Mouse (Mus musculus): ENCODE measurements around the gene Agap3. TPM values are rescaled to one million over a fixed set of nuclear protein-coding genes. Genes with fewer than 3 reads are reported as not detected.

Agap3 gene
- polyA plus RNA-seq, 1 experiment from 2014 or later, result 18.6 TPM

DNA sequence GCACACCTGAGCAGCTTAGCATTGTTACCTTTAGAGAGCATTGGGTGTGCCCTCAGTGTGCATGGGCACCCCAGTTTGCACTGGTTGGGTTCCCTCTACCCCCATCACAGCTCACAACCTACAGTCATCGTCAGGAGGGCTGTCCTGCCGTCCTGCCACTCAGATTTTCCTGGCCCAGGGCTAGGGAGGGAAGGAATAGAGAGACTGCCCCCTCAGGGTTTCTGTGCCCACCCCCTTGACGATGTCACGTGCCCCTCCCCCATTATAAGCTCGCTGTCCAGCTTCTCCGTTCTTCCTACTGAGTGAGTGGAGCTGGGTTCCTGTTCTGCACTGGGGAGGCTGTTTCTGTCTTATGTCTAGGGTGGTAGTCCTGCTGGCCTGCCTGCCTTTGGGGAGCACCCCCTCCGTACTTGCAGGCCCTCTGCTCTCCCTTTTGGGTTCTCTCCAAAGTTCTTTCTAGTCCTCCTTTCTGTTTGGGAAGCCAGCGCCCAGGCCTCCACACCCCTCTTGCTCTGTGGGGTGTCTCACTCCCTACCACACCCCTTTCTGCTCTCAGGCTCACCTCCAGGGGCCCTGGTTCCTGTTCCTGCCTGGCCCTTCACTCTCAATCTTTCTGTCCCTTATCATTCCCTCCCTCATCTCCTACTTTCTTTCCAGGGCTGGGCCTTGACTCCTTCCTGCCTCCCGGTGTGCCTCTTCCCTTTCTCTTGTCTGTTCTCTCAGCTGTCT, 25.3 kb upstream of the Agap3 start:
- ATAC-seq (ENCODE audit: low read depth), result no peak
- Histone ChIP-seq H3K27me3 (ENCODE audit: control insufficient read depth, insufficient read depth, low read depth, low read length) (no peaks in the 10 kb centered on the region), H3K9ac (ENCODE audit: low read length) (peak overlapping the region; percentile 72), H3K4me2 (ENCODE audit: low read depth, low read length) (peak overlapping the region; percentile 84), H3K36me3 (ENCODE audit: control insufficient read depth, insufficient read depth, low read length) (peaks cover 19% of the 10 kb centered on the region), H3K4me1 (replicated peaks; ENCODE audit: control insufficient read depth, insufficient read depth, low read length) (peaks cover 30% of the 10 kb centered on the region), H3K9me3 (ENCODE audit: control insufficient read depth, low read length) (no peaks in the 10 kb centered on the region), H3K27ac (ENCODE audit: low read length) (peak overlapping the region; percentile 58), H3K4me3 (ENCODE audit: low read length) (peak overlapping the region; percentile 59)
- 13% methylated on average over 9 of the region's 9 CpGs for WGBS

DNA sequence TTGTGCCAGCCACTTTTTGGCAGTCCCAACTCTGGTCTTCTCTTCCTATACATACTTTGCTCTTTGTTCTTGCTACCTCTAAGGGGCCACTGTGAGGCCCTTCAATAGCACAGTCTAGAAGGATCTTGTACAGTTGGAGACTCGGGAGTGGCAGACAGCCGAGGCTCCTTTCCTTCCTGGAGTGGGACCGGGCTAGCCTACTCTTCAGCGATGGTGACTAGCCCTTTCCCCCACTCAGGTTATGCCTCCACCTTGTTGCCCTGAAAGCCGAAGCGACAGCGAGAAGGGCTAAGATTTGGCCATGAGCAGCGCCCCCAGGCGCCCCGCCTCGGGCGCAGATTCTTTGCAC, 24.7 kb upstream of the Agap3 start:
- Histone ChIP-seq H3K27me3 (ENCODE audit: control insufficient read depth, insufficient read depth, low read depth, low read length) (no peaks in the 10 kb centered on the region), H3K9ac (ENCODE audit: low read length) (peak overlapping the region; percentile 43), H3K4me2 (ENCODE audit: low read depth, low read length) (peak overlapping the region; percentile 84), H3K36me3 (ENCODE audit: control insufficient read depth, insufficient read depth, low read length) (peaks cover 24% of the 10 kb centered on the region), H3K4me1 (replicated peaks; ENCODE audit: control insufficient read depth, insufficient read depth, low read length) (peaks cover 30% of the 10 kb centered on the region), H3K4me3 (ENCODE audit: low read length) (peak overlapping the region; percentile 17; the same call in 1 of the 2 replicates), H3K27ac (ENCODE audit: low read length) (peak overlapping the region; percentile 58), H3K9me3 (ENCODE audit: control insufficient read depth, low read length) (no peaks in the 10 kb centered on the region)
- WGBS, result 33% methylated on average over 12 of the region's 12 CpGs
- ATAC-seq (ENCODE audit: low read depth), result no peak

DNA sequence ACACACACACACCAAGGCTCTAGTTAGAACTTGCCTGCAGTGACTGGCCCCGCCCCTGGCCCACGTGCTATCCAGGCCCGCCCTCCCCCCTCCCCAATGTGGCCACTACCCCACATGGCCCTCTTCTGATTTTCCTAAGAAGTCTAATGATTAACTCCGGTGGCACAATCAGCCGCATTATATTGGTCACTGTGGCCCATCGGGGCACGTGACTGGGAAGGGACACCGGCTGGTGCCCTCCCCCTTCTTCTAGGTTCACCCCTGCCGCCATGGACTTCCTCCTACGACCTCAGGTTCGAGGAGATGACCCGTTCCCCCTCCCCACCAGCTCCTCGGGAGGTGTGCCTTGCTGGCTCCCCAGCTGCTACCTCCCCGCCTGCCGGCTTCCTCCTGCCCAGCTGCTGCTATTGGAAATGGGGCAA, 24.0 kb upstream of the Agap3 start:
- Histone ChIP-seq H3K4me3 (ENCODE audit: low read length) (peak overlapping the region; percentile 32), H3K4me1 (replicated peaks; ENCODE audit: control insufficient read depth, insufficient read depth, low read length) (peaks cover 25% of the 10 kb centered on the region), H3K36me3 (ENCODE audit: control insufficient read depth, insufficient read depth, low read length) (peaks cover 31% of the 10 kb centered on the region), H3K9ac (ENCODE audit: low read length) (peak overlapping the region; percentile 34; the same call in 1 of the 2 replicates), H3K9me3 (ENCODE audit: control insufficient read depth, low read length) (no peaks in the 10 kb centered on the region), H3K4me2 (ENCODE audit: low read depth, low read length) (peak overlapping the region; percentile 84), H3K27ac (ENCODE audit: low read length) (peak overlapping the region; percentile 50; the same call in 1 of the 2 replicates), H3K27me3 (ENCODE audit: control insufficient read depth, insufficient read depth, low read depth, low read length) (no peaks in the 10 kb centered on the region)
- WGBS, result 16% methylated on average over 15 of the region's 15 CpGs
- 0 out of 2 replicates have a peak, but pooled peaks have one; percentile 0 for ATAC-seq (ENCODE audit: low read depth)

DNA sequence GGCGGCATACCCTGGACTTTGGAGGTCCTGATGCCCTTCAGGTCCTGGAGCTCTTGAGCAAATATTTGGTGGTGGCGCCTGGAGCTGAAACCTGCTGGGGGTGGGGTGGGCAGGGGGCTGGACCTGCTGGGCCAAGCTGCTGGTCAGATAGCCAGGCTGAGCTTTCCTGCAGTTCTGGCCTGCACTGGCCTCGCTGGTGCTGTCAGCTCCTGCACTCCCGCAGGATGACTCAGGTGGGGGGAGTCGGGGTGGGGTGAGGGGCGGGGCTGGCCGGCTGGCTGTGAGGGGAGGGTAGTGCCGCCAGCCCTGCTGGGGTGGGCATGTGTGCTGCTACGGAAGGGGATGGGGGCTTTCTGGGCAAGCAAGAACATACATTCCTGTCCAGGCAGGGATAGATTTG, 23.4 kb upstream of the Agap3 start:
- peak overlapping the region; percentile 32 for H3K4me3 ChIP-seq (ENCODE audit: low read length)
- no peak for ATAC-seq (ENCODE audit: low read depth)
- peak overlapping the region; percentile 34 for H3K9ac ChIP-seq (ENCODE audit: low read length)
- no peaks in the 10 kb centered on the region for H3K9me3 ChIP-seq (ENCODE audit: control insufficient read depth, low read length)
- H3K4me2 ChIP-seq (ENCODE audit: low read depth, low read length), result peak overlapping the region; percentile 84
- WGBS, result 28% methylated on average over 9 of the region's 9 CpGs
- H3K27ac ChIP-seq (ENCODE audit: low read length), result peak overlapping the region; percentile 50
- H3K4me1 ChIP-seq (replicated peaks; ENCODE audit: control insufficient read depth, insufficient read depth, low read length), result peaks cover 25% of the 10 kb centered on the region
- peaks cover 36% of the 10 kb centered on the region for H3K36me3 ChIP-seq (ENCODE audit: control insufficient read depth, insufficient read depth, low read length)
- H3K27me3 ChIP-seq (ENCODE audit: control insufficient read depth, insufficient read depth, low read depth, low read length), result no peaks in the 10 kb centered on the region

DNA sequence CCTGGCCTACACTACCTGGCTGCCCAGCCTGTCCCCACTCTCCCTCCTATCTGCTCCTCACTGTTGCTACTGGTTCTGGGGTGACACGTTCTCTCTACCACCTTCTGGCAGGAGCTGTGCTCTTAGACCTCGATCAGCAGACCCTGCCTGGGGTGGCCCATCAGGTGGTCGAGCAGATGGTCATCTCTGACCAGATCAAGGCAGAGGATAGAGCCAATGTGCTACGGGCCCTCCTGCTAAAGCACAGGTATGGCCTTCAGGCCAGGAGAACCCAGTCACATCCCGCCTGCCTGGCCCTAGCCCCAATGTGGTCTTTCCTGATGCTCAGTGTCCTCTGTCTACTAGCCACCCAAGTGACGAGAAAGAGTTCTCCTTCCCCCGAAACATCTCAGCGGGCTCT, 18.0 kb upstream of the Agap3 start:
- Histone ChIP-seq H3K4me1 (replicated peaks; ENCODE audit: control insufficient read depth, insufficient read depth, low read length) (no peaks in the 10 kb centered on the region; the same call in 1 of the 2 replicates), H3K9me3 (ENCODE audit: control insufficient read depth, low read length) (no peaks in the 10 kb centered on the region), H3K27me3 (ENCODE audit: control insufficient read depth, insufficient read depth, low read depth, low read length) (no peaks in the 10 kb centered on the region), H3K9ac (ENCODE audit: low read length) (no peak overlapping the region), H3K36me3 (ENCODE audit: control insufficient read depth, insufficient read depth, low read length) (peaks cover 75% of the 10 kb centered on the region), H3K27ac (ENCODE audit: low read length) (no peak overlapping the region), H3K4me3 (ENCODE audit: low read length) (no peak overlapping the region), H3K4me2 (ENCODE audit: low read depth, low read length) (no peak overlapping the region)
- 87% methylated on average over 8 of the region's 8 CpGs for WGBS
- ATAC-seq (ENCODE audit: low read depth), result no peak

DNA sequence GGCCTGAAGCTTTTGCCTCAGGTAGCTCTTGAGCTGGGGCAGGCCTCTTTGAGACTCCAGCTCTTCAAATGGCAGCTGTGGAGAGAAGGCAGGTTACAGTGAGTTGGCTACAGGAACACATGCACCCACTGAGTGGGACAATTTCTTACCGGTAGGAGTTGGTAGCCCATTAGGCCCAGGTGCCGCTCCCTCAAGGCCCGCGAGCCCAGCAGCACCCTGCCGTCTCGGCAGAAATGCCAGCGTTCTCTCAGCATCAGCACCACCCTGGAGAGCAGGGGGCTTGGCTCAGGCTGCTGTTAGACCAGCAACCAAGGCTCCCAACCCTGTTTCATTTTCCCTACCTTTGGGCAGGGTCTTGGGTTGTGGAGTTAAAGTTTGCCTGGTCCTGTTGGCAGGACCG, 10.8 kb upstream of the Agap3 start:
- Histone ChIP-seq H3K9ac (ENCODE audit: low read length) (no peak overlapping the region), H3K4me2 (ENCODE audit: low read depth, low read length) (no peak overlapping the region), H3K27me3 (ENCODE audit: control insufficient read depth, insufficient read depth, low read depth, low read length) (no peaks in the 10 kb centered on the region), H3K9me3 (ENCODE audit: control insufficient read depth, low read length) (no peaks in the 10 kb centered on the region), H3K27ac (ENCODE audit: low read length) (no peak overlapping the region), H3K4me3 (ENCODE audit: low read length) (no peak overlapping the region), H3K36me3 (ENCODE audit: control insufficient read depth, insufficient read depth, low read length) (peaks cover 33% of the 10 kb centered on the region), H3K4me1 (replicated peaks; ENCODE audit: control insufficient read depth, insufficient read depth, low read length) (peaks cover 16% of the 10 kb centered on the region)
- no peak for ATAC-seq (ENCODE audit: low read depth)
- WGBS, result 92% methylated on average over 8 of the region's 8 CpGs

DNA sequence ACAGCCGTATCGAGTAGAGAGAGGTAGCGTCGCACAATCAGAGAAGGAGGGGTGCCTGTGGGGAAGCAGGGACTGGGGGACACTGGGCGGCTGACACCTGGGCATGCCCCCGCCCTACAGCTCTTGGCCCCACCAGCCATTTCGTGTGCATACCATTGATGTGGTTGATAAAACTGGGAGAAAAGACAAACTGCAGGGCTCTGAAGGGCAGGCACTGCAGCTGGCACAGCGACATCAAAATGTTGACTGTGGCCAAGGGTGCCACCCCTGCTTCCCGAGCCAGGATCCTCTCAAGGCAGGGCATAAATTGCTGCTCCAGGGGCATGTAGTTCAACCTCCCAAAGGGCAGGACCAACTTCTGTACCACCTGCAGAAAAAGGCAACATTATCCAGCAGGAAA, 9.9 kb upstream of the Agap3 start:
- Histone ChIP-seq H3K27me3 (ENCODE audit: control insufficient read depth, insufficient read depth, low read depth, low read length) (no peaks in the 10 kb centered on the region), H3K4me2 (ENCODE audit: low read depth, low read length) (no peak overlapping the region), H3K9me3 (ENCODE audit: control insufficient read depth, low read length) (no peaks in the 10 kb centered on the region), H3K36me3 (ENCODE audit: control insufficient read depth, insufficient read depth, low read length) (peaks cover 26% of the 10 kb centered on the region), H3K4me3 (ENCODE audit: low read length) (no peak overlapping the region), H3K9ac (ENCODE audit: low read length) (no peak overlapping the region), H3K27ac (ENCODE audit: low read length) (no peak overlapping the region), H3K4me1 (replicated peaks; ENCODE audit: control insufficient read depth, insufficient read depth, low read length) (peaks cover 20% of the 10 kb centered on the region)
- 81% methylated on average over 9 of the region's 9 CpGs for WGBS
- ATAC-seq (ENCODE audit: low read depth), result no peak

DNA sequence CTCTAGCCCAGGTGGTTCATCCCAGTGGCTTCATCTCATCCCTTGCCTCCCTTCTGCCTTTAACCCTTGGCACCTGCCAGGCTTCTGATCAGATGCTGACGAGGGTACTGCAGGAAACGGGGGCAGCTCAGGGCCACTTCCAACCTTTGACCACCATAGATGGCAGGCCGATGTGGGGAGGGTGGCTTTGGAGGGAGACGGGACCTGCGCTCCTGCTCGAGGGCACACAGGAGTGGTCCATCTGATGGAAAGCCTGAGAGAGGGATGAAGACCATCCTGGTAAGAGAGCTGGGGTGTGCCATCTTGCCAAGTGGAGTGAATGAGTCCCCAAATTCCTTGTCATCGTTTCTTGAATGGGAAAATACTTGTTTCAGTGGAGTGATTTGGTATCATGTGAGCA, 8.8 kb upstream of the Agap3 start:
- Histone ChIP-seq H3K4me2 (ENCODE audit: low read depth, low read length) (no peak overlapping the region), H3K4me1 (replicated peaks; ENCODE audit: control insufficient read depth, insufficient read depth, low read length) (peaks cover 28% of the 10 kb centered on the region), H3K9me3 (ENCODE audit: control insufficient read depth, low read length) (no peaks in the 10 kb centered on the region), H3K4me3 (ENCODE audit: low read length) (no peak overlapping the region), H3K9ac (ENCODE audit: low read length) (no peak overlapping the region), H3K27me3 (ENCODE audit: control insufficient read depth, insufficient read depth, low read depth, low read length) (no peaks in the 10 kb centered on the region), H3K36me3 (ENCODE audit: control insufficient read depth, insufficient read depth, low read length) (peaks cover 22% of the 10 kb centered on the region), H3K27ac (ENCODE audit: low read length) (no peak overlapping the region)
- WGBS, result 87% methylated on average over 7 of the region's 7 CpGs
- no peak for ATAC-seq (ENCODE audit: low read depth)

DNA sequence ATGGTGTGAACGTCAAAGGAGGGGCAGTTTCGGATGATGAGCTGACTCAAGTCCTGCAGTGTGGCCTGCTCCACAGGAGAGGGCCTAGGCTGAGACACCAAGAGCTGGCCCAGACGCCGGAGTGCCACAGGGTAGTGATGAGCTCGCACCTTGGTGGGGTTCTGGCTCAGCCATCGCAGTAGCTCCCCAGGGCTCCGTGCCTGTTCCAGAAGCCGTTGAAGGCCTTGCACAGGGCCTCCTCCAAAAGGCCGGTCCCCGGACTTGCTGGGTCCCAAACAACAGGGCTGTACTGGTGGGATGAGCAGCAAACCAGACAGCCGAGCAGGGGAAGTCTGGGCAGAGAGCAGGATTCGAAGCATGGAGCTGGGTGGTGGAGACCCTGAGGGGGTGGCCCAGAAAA, 8.1 kb upstream of the Agap3 start:
- H3K4me1 ChIP-seq (replicated peaks; ENCODE audit: control insufficient read depth, insufficient read depth, low read length), result peaks cover 28% of the 10 kb centered on the region
- peak overlapping the region; percentile 98 for H3K9ac ChIP-seq (ENCODE audit: low read length)
- 75% methylated on average over 12 of the region's 12 CpGs for WGBS
- H3K27me3 ChIP-seq (ENCODE audit: control insufficient read depth, insufficient read depth, low read depth, low read length), result no peaks in the 10 kb centered on the region
- H3K4me3 ChIP-seq (ENCODE audit: low read length), result peak overlapping the region; percentile 96
- H3K27ac ChIP-seq (ENCODE audit: low read length), result no peak overlapping the region
- H3K9me3 ChIP-seq (ENCODE audit: control insufficient read depth, low read length), result no peaks in the 10 kb centered on the region
- peaks cover 18% of the 10 kb centered on the region for H3K36me3 ChIP-seq (ENCODE audit: control insufficient read depth, insufficient read depth, low read length)
- H3K4me2 ChIP-seq (ENCODE audit: low read depth, low read length), result peak overlapping the region; percentile 91
- ATAC-seq (ENCODE audit: low read depth), result no peak
